Mouse (Mus musculus): ENCODE measurements at regions not wholly inside any gene's neighbourhood (a gene's known extent, or its start where the extent isn't known, plus 50 kb on each side); places are given as distances from the start of the nearest gene placed in this dataset.

DNA sequence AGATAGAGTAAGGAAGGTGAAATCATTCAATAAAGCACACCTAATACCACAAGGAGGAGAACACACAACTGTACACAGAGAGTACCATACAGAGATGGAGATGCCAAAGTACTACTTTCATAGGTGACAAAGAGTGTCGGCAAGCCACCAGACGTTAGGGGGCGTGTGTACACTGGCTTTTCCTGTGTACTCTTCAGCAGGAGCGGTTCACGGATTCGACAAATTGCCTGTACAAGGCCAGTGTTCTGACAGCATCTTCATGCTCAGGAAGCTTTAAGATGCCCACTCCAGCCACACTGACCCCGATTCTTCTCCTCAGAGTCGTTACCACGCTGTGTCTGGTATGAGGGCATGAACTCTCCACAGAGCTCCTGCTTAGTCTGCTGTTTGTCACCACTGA lies 179.5 kb upstream of the Fer start:
- TF ChIP-seq CTCF (IDR thresholded peaks at IDR 0.05) = no peak
- H3K4me3 ChIP-seq = no peak overlapping the region
- no peak for DNase-seq
- H3K27ac ChIP-seq = no peak overlapping the region
- intact Hi-C loops (cut with DNase I) = no loop called here

DNA sequence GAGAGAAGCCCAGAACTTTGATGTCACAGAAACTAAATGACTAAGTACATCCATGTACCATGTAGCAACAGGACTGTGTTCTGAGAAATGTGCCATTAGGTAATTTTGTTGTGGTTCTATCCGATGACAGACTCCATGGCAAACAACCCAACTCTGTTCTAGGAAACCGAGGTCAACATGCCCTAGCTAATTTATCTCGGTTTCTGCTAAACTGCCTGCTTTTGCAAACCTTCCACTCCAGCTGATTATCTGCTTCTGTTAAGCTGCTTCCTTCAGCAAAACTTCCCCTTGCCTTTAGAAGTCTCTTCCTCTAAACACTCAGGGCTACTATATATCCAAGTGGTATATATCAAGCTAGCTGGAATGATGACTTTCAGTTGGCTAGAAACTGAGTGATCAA lies 178.8 kb upstream of the Fer start:
- intact Hi-C loops (cut with DNase I) = no loop called here
- TF ChIP-seq CTCF (IDR thresholded peaks at IDR 0.05) = no peak
- no peak for DNase-seq
- no peak overlapping the region for H3K4me3 ChIP-seq
- no peak overlapping the region for H3K27ac ChIP-seq

DNA sequence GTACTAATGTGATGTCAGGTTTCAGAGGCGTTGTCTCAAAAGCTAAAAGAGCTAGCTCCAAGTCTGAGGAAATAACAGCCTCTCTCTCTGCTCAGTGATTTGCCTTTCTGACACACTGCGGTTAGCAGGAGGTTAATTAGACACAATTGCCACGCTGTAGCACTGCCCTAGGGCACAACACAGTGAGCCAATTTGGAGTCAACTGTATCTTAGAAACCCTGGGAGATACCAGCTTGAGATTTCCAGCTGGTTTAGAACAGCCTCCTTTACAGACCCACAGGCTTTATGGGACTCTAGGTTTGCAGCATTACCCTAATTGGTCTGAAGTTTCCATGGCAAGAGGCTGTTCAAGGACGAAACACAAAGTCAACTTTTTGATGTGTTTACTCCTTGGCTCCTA lies 176.9 kb upstream of the Fer start:
- no peak overlapping the region for H3K4me3 ChIP-seq
- DNase-seq = no peak
- H3K27ac ChIP-seq = no peak overlapping the region
- intact Hi-C loops (cut with DNase I) = no loop called here
- TF ChIP-seq CTCF (IDR thresholded peaks at IDR 0.05) = no peak

DNA sequence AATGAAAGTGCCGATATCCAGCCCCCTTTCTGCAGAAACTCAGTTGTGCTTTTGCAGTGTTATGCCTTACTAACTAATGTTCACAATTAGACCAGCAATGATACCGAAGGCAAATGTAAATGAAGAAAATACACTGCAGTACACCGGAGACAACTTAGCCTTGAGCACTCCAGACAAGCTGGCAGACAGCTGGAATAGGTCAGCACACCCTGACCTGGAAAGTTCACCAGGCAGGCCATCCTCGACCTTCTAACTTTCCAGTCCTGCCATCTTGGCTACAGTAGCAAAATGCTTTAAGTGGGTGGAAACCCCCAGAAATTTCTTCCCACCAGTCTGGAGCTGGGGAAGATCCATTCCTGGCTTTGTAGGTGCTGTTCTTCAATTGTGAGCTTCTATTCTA lies 176.5 kb upstream of the Fer start:
- no peak for DNase-seq
- intact Hi-C loops (cut with DNase I) = no loop called here
- TF ChIP-seq CTCF (IDR thresholded peaks at IDR 0.05) = no peak
- H3K27ac ChIP-seq = no peak overlapping the region
- H3K4me3 ChIP-seq = no peak overlapping the region

DNA sequence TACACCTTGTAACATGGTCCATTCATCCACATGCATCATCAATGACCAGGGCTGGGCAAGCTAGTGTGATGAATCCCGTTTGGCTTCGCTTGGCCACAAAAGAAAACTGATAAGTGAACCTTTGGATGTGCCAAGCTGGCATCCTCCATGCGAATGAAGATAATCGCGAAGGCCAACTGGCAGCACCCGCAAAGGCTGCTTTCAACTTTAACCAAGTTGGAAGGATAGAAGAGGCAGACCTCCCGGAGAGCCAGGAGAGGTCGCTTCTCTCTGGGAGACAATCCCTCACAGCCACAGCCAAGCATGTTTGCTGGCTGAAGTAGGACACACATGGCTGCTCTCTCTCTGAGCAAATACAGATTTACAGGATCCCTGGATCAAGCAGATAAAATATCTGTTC lies 173.6 kb upstream of the Fer start:
- TF ChIP-seq CTCF (IDR thresholded peaks at IDR 0.05) = peak; percentile 47
- Histone ChIP-seq H3K27ac (no peak overlapping the region), H3K4me3 (no peak overlapping the region)
- DNase-seq = peak; percentile 32
- intact Hi-C loops (cut with DNase I) = no loop called here

DNA sequence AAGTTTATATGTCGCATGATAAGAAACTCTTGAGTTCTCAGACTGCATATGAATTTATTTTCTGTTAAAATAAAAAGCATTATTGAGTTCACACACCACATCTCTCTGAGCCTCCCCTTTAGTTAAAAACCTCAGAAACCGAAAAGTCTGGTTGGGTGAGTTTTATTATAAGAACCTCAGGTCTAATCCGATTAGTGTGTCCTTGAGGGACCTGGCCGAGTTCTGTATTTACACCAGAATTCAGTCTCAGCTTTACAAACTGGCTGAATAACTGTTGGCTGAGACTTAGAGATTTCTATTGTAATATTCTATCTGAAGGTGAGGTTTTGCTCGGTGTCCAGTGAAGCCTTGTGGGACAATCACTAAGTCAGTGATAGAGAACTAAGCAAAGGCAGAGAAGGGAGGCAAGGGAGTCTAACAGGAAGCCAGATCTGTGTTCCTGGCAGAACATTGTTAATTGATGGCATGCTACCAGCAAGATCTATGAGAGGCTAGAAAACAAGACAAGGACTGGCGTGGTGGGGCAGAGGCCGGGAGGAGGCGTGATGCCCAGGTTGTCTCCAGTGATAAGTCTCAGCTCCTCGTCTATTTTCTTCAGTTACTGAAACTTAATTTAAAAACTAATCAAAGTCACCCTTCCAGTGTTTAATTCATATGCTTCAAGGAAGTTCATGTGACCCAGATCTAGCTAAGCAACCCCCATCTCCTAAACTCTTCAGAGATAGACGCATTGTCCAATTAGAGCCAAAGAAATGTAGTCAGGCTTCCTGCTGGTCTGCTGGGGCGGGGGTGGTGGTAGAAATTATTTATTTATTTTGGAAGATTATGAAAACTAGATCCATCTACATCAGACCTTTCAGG lies 171.8 kb upstream of the Fer start:
- Histone ChIP-seq H3K4me3 (no peak overlapping the region), H3K27ac (no peak overlapping the region)
- intact Hi-C loops (cut with DNase I) = no loop called here
- TF ChIP-seq CTCF (IDR thresholded peaks at IDR 0.05) = no peak
- DNase-seq = no peak

DNA sequence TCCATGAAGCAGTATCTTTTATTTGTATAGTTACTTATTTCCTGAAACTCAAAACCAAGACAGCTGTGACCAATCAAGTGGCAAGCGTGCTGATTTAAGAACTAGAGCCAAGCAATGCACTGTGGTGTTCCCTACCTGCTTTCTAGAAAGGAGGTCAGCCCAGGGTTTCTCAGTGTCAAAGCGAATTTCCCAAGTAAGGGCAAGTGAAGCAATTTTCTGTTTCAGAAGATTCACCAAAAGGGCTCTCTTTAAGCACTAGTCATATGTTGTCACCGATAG lies 171.2 kb upstream of the Fer start:
- TF ChIP-seq CTCF (IDR thresholded peaks at IDR 0.05) = no peak
- Histone ChIP-seq H3K27ac (no peak overlapping the region), H3K4me3 (no peak overlapping the region)
- DNase-seq = no peak
- intact Hi-C loops (cut with DNase I) = no loop called here

DNA sequence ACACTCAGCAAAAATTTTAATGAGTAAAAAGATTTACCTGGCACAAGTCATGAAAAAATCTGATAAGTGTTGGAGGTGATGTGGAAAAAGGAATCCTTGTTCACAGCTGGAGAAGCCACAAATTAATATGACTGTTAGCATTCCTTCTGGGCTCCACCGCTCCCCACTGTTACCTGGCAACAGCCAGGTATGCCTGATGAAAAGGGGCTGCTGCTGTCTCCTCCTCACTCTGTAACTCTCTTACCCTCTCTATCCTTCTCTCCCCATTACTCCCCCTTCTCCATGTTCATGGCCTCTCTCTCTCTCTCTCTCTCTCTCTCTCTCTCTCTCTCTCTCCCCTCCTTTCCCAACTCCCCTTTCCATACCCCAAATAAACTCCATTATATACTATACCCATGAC lies 169.6 kb upstream of the Fer start:
- Histone ChIP-seq H3K27ac (no peak overlapping the region), H3K4me3 (no peak overlapping the region)
- intact Hi-C loops (cut with DNase I) = no loop called here
- TF ChIP-seq CTCF (IDR thresholded peaks at IDR 0.05) = no peak
- DNase-seq = no peak

DNA sequence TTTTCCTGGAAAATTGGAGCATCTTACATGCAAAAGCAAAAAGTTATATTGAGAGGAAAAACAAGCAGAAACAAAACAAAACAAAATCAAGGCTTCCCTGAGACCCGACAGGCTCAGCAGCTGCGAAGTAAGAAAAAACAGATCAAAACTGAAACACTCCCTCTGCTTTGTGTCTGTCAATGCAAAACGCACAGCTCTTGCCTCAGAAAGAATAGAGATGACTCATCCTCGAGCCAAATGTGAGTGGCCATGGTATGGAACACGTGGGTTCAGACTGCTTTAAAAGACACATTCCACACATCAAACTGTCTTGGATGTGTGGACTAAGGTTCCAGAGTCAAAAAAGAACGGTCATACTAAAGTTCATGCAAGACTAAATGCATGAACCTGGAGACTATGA lies 163.3 kb upstream of the Fer start:
- DNase-seq = no peak
- Histone ChIP-seq H3K4me3 (no peak overlapping the region), H3K27ac (no peak overlapping the region)
- TF ChIP-seq CTCF (IDR thresholded peaks at IDR 0.05) = no peak
- intact Hi-C loops (cut with DNase I) = no loop called here

DNA sequence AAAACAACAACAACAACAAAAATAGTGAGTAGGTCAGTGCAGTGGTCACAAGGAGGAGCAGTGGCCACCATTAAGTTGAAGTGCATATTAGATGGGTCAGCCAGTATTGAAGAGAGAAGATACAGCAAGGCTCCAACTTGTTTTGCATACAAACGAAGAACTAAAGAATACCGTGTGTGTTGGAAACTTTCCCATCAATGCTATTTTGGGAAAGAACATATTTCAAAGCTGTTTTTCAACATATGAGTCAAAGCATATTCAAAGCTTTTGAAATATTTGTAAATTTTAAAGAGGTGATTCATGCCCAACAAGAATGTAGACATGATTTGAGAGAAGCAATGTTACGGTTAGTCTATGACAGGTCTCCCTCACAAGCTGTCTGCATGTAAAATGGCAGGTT lies 157.9 kb upstream of the Fer start:
- TF ChIP-seq CTCF (IDR thresholded peaks at IDR 0.05) = no peak

DNA sequence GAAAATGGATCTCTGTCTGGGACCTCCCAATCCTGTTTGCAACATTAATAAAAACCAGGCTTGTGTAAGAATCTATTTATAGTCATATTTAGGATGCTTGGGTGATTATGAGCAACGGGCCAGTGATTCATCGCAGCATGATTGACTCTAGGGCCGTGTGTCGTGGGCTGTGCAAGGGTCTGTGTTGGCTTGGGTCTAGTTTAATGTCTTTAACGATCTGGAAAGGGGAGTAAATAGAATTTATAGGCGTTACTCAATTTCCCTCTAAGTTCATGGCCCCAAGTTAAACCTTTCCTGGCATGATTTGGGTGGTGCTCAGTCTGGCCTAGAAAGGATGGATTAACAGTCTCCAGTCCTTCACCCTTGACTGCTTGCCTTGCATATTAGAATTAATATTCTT lies 149.9 kb upstream of the Fer start:
- no peak for TF ChIP-seq CTCF (IDR thresholded peaks at IDR 0.05)

More for the DNA sequence above, 157.9 kb upstream of the Fer start:
- no peak for DNase-seq
- H3K27ac ChIP-seq = no peak overlapping the region
- intact Hi-C loops (cut with DNase I) = no loop called here
- no peak overlapping the region for H3K4me3 ChIP-seq

DNA sequence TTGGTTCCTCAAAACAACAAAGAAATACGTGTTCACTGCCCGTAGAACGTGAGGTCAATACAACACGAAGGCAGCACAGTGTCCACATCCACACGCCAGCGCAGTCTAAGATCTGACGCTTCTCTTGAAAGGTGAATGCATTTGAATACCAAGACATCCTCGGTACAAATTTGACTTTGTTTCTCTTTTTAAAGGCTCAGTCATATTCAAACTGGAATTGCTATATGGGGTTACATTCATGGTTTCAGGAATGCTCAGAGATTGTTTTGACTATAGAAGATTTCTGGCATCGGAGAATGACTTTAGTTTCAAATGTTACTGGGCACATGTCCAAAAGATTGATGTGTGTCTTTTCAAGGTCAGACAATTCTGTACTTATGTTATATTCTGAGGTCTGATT lies 147.2 kb upstream of the Fer start:
- Histone ChIP-seq H3K4me3 (no peak overlapping the region), H3K27ac (no peak overlapping the region)
- no peak for TF ChIP-seq CTCF (IDR thresholded peaks at IDR 0.05)
- DNase-seq = no peak
- intact Hi-C loops (cut with DNase I) = no loop called here

More for the DNA sequence above, 149.9 kb upstream of the Fer start:
- no peak for DNase-seq
- Histone ChIP-seq H3K4me3 (no peak overlapping the region), H3K27ac (no peak overlapping the region)
- intact Hi-C loops (cut with DNase I) = no loop called here

DNA sequence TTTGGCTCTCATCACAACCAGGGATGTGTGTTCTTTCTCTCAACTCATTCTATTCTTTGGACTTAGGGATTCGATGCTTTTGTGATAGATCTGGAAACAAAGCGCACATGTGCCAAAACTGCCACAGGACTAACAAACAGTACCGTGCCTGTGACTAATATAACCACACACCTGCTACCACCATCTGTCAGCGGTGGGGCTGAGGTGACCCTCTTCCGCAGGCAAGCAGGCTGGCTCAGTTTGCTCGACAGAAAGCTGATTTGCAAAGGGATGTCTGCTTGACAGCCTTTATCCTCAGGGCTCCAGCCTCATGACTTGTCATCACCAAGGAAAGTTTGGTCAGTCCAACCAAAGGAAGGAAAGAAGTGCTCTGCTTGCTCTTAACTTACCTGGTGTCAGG lies 146.7 kb upstream of the Fer start:
- TF ChIP-seq CTCF (IDR thresholded peaks at IDR 0.05) = no peak
- Histone ChIP-seq H3K4me3 (no peak overlapping the region), H3K27ac (no peak overlapping the region)
- intact Hi-C loops (cut with DNase I) = no loop called here
- no peak for DNase-seq

DNA sequence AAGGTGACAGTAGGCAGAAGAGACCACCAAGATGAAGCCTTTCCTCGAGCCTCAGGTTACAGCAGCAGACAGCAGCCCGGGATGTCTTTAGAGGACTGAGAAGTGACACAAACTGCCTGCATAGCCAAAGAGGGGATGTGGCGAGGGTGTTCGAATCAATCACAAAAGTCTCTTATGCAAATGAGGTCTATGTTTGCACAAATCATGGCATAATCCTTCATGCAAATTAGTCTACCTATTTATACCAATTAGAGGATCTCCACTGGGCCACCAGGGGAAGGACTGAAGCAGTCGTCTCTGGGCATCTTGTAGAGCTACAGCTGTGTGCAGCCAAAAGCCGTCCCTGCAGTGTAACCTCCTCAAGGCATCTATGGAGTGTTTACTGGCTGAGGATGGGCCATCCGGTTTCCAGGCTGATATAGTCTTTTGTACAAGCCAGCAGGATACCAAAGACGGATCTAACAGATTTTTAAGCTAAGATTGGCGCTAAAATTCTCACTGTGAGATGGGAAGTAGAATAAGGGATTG lies 145.7 kb upstream of the Fer start:
- TF ChIP-seq CTCF (IDR thresholded peaks at IDR 0.05) = no peak
- intact Hi-C loops (cut with DNase I) = no loop called here

More for the DNA sequence above, 145.7 kb upstream of the Fer start:
- Histone ChIP-seq H3K27ac (no peak overlapping the region), H3K4me3 (no peak overlapping the region)
- no peak for DNase-seq

Measured in gastrocnemius, adult 2 months (tissue).